Mouse (Mus musculus): Measurements from ENCODE around the gene Adgrb2.

Adgrb2 gene

GRCm38 (mm10) chr4:129984421-129985061, at the start of gene Adgrb2:
Gene Adgrb2 (plus strand): TSS chr4:129984870.
- peak; percentile 25 to 41 for DNase-seq

- peak; percentile 64 to 76 for DNase-seq
Observed at GRCm38 (mm10) chr4:129951359-129951821, 33.3 kb upstream of the Adgrb2 start.

GRCm38 (mm10) chr4:129952241-129952810, 32.3 kb upstream of the Adgrb2 start:
- DNase-seq, result no peak

GRCm38 (mm10) chr4:129954527-129954926, 30.1 kb upstream of the Adgrb2 start:
- DNase-seq, result no peak

- peak; percentile 71 to 77 for DNase-seq
Observed at GRCm38 (mm10) chr4:129960180-129960944, 24.3 kb upstream of the Adgrb2 start.

GRCm38 (mm10) chr4:129965294-129965693, 19.4 kb upstream of the Adgrb2 start:
- DNase-seq, result no peak

- DNase-seq, result no peak
Observed at GRCm38 (mm10) chr4:129966201-129966600, 18.5 kb upstream of the Adgrb2 start.

- DNase-seq, result no peak
Observed at GRCm38 (mm10) chr4:129967024-129968014, 17.4 kb upstream of the Adgrb2 start.

- no peak for DNase-seq
Observed at GRCm38 (mm10) chr4:129970168-129970567, 14.5 kb upstream of the Adgrb2 start.

- DNase-seq, result no peak
Observed at GRCm38 (mm10) chr4:129970861-129971260, 13.8 kb upstream of the Adgrb2 start.

GRCm38 (mm10) chr4:129971989-129972388, 12.7 kb upstream of the Adgrb2 start:
- no peak for DNase-seq

GRCm38 (mm10) chr4:129974285-129974684, 10.4 kb upstream of the Adgrb2 start:
- DNase-seq, result no peak

GRCm38 (mm10) chr4:129977256-129977655, 7.4 kb upstream of the Adgrb2 start:
- no peak for DNase-seq

- no peak for DNase-seq
Observed at GRCm38 (mm10) chr4:129978227-129978626, 6.4 kb upstream of the Adgrb2 start.

- DNase-seq, result no peak
Observed at GRCm38 (mm10) chr4:129978930-129979329, 5.7 kb upstream of the Adgrb2 start.

- DNase-seq, result no peak
Observed at GRCm38 (mm10) chr4:129981657-129982056, 3.0 kb upstream of the Adgrb2 start.

- DNase-seq, result no peak
Observed at GRCm38 (mm10) chr4:129983046-129983445, 1.6 kb upstream of the Adgrb2 start.

- DNase-seq, result peak; percentile 73
Observed at GRCm38 (mm10) chr4:129983764-129984420, 778 bp upstream of the Adgrb2 start.

- DNase-seq, result peak in 1 of 2 experiments; percentile 15
Observed at GRCm38 (mm10) chr4:129985161-129985670, 546 bp downstream of the Adgrb2 start.

- DNase-seq, result peak; percentile 65 to 70
Observed at GRCm38 (mm10) chr4:129985671-129986441, 1.2 kb downstream of the Adgrb2 start.
